Mouse (Mus musculus) naive thymus-derived CD4-positive, alpha-beta T cell, adult 2 months (primary cell): ENCODE measurements around the gene Mep1a.
A peak's percentile ranks its signal among the peaks of the same experiment; 100 is the strongest.

Source experiments
- DNase-seq: peaks from one replicate; pipeline ENCODE4 v3.0.0-alpha.2; 2011; ENCODE audit warnings: low read depth

Mep1a gene

GRCm38 (mm10) chr17:43477621-43478020 is 25.0 kb downstream of the Mep1a start:
- no peak for DNase-seq

- DNase-seq: no peak
Observed at GRCm38 (mm10) chr17:43474775-43475174, 27.8 kb downstream of the Mep1a start.

DNA sequence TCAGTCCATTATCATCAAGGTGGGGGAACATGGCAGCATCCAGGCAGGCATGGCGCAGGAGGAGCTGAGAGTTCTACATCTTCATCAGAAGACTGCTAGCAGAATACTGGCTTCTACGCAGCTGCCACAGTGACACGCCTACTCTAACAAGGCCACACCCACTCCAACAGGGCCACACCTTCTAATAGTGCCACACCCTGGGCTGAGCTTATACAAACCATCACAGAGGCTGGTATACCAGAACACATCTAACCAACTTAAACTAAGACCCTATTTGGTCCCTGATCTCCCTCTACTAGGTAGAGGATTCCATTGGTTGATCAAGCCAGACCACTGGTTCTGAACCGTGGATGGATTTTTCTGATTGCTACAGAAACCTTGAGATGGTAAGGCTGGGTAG is 30.1 kb downstream of the Mep1a start:
- DNase-seq: no peak

DNA sequence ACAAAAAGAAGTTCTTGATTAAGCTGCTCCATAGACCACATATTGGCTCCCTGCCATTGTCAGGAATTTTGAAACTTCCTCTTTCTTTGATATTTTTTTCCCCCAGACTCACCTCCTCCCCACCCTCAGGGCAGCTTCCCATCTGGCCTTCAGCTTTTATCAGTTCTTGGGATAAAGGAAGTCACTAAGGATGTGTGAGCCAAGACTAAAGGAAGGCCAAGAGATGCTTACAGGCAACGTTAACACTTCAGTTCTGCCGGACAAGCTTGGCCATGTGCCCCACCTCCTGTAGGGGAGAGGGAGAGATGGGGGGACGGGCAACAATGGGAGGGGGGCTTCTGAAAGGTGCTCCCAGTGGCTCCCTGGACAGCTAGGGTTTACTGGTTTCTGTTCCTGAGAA is 32.6 kb downstream of the Mep1a start:
- DNase-seq: no peak

DNA sequence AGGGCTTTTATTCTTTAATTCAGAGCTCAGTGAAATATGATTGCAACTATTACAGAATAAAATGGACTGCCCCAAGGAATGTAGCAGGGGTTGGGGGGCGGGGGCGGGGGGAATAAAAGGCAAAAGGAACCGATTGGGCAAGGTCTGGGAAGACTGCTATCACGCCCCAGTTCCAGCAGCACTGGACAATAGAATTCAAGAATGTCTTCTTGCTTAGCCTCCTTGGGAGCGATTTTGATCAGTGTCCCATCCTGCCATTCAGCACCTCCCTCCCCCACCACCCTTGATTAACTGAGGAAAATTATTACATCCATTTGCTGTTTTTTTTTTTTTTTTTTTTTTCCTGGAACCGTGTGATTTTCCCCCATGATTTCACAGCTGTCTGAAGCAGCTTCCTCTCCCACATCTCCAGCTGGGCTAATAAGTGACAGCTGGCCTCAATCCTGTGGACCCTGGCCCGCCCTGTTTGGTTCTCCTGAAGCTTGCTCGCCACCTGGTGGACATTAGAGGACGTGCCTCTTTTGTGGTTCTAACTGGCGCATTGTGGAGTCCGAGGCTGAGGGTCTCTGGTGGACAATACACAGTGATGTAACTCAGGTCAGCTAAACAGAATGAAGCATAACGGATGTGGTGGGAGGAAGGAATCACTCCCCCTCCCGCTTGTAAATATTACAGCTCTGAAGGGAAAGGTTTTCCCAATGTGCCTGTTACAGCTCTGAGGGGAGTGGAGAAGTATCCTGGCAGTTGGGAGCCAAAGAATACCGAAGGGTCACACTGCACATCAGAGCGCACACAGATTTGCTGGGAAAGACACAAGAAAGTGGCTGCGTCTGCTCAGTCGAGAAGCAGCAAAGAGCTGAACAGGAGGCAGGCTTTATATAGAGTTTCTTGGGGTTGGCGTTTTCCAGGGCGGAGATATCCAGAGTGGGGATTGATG is 42.1 kb downstream of the Mep1a start:
- DNase-seq: peak; percentile 22

GRCm38 (mm10) chr17:43459737-43460230 is 42.8 kb downstream of the Mep1a start:
- DNase-seq: no peak

GRCm38 (mm10) chr17:43458598-43458997 is 44.0 kb downstream of the Mep1a start:
- DNase-seq: peak; percentile 36

DNA sequence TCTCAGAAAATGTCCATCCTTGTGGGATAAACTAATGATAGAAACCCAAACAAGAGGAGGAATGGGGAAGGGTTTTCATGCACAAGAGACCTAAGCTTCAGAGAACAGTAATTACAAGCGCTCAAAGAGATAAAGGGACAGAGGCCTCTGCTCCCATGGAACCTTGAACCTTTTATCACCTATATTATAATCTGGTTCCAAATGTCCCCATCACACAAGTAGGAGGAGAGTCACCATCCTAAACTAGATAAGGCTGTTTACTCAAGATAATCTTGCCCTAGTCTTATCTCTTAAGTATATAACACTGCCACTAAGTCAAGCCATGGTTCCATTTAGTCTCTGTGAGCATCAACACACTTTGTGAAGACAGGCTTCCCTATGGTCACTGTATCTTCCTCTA is 51.4 kb downstream of the Mep1a start:
- DNase-seq: no peak

DNA sequence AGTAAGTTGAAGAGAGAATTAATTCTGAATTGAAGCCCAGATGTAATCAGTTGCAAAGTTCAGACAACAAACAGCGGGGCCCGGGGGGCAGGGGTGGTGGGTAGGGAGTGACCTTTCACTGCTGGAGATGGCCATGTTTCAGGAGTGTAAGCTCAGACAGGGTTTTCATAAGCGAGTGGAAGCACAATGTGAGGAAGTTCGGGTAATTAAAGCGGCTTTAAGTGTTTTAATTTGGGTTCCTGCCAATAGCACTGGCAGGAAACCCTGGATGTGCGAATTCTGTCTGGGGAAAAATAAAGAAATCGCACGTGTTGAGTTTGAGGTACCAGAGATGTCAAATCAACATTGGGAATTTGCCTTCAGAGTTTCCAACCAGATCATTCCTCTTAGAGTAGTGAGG is 68.1 kb downstream of the Mep1a start:
- DNase-seq: no peak

GRCm38 (mm10) chr17:43431692-43432091 is 70.9 kb downstream of the Mep1a start:
- DNase-seq: no peak
